Mouse (Mus musculus) stomach, postnatal 0 days (tissue): ENCODE results near the gene Zfp609. TPM values are rescaled to one million over a fixed set of nuclear protein-coding genes. Genes with fewer than 3 reads are reported as not detected.
"Not testable (repeated sequence)": the region's sequence is repeated elsewhere in the genome, so short reads cannot be mapped to it uniquely, and the experiment has no call there.

ENCODE experiments used
- ATAC-seq: fragments of 200-750 bp; cut with Nextera tagmentation; 2 replicates; pipeline ENCODE4 v1.8.0; 2017; ENCODE audit not compliant: low FRiP score, low TSS enrichment
- DNase-seq: peaks from one replicate; pipeline ENCODE4 v3.0.0-alpha.2; 2016; ENCODE audit warnings: low spot score
- H3K27ac ChIP-seq: fragments of 300-500 bp; sonication (generic); replicated peaks from 2 replicates; pipeline ENCODE4 v1.5.1; 2014; ENCODE audit warnings: mild to moderate bottlenecking, control low read depth
- H3K27me3 ChIP-seq: fragments of 300-500 bp; sonication (generic); 2 replicates; pipeline ENCODE4 v1.6.1; 2014; ENCODE audit warnings: low read length; ENCODE audit not compliant: control insufficient read depth, insufficient read depth
- H3K36me3 ChIP-seq: fragments of 300-500 bp; sonication (generic); 2 replicates; pipeline ENCODE4 v1.6.1; 2014; ENCODE audit warnings: low read length, mixed read lengths; ENCODE audit not compliant: control insufficient read depth, insufficient read depth
- H3K4me1 ChIP-seq: fragments of 300-500 bp; sonication (generic); replicated peaks from 2 replicates; pipeline ENCODE4 v1.6.1; 2014; ENCODE audit warnings: antibody characterized with exemption; ENCODE audit not compliant: control insufficient read depth, insufficient read depth
- H3K4me2 ChIP-seq: fragments of 300-500 bp; sonication (generic); replicated peaks from 2 replicates; pipeline ENCODE4 v1.6.1; 2014; ENCODE audit warnings: low read depth, mild to moderate bottlenecking, control low read depth, moderate library complexity
- H3K4me3 ChIP-seq: fragments of 300-500 bp; sonication (generic); 2 replicates; pipeline ENCODE4 v1.5.1; 2014; ENCODE audit warnings: low read depth, low read length, control low read depth
- H3K9ac ChIP-seq: fragments of 300-500 bp; sonication (generic); 2 replicates; pipeline ENCODE4 v1.6.1; 2014; ENCODE audit warnings: mild to moderate bottlenecking, low read length, control low read depth, mixed read lengths
- H3K9me3 ChIP-seq: fragments of 300-500 bp; sonication (generic); 2 replicates; pipeline ENCODE4 v1.6.1; 2016; ENCODE audit warnings: low read length; ENCODE audit not compliant: control insufficient read depth
- CTCF ChIP-seq: IDR thresholded peaks from 2 replicates; pipeline ENCODE4 v1.5.1; 2016; ENCODE audit warnings: antibody characterized with exemption, low read depth, mild to moderate bottlenecking, moderate library complexity
- EP300 ChIP-seq: optimal IDR thresholded peaks from 2 replicates; pipeline ENCODE3; 2016; ENCODE audit warnings: antibody characterized with exemption
- WGBS: fragments of 180-500 bp; shearing (Covaris S2); extraction: QIAGEN DNeasy Blood & Tissue Kit; methylation state at CpG from one replicate; pipeline ENCODE4 v1.1.7; 2014; 5-methylcytosine and 5-hydroxymethylcytosine counted together
- polyA plus RNA-seq: library from polyadenylated mRNA; unstranded; fragments of >200 nt; fragmentation: Nextera tagmentation; extraction: Ambion mirVana; gene quantifications from 2 replicates; pipeline ENCODE4 v1.2.1, GENCODE M21; 2015

Zfp609 gene
- polyA plus RNA-seq, 1 experiment from 2014 or later: 2.4 TPM

GRCm38 (mm10) chr9:65786885-65787787, 40.2 kb downstream of the Zfp609 start:
- Histone ChIP-seq H3K9ac (no peak overlapping the region), H3K4me3 (no peak overlapping the region), H3K9me3 (no peaks in the 10 kb centered on the region), H3K27me3 (no peaks in the 10 kb centered on the region), H3K4me2 (0 out of 2 replicates have a peak overlapping the region, but pooled peaks have one; percentile 14), H3K4me1 (peaks cover 16% of the 10 kb centered on the region), H3K36me3 (no peaks in the 10 kb centered on the region), H3K27ac (peak overlapping the region; percentile 81)
- DNase-seq (peak; percentile 52), ATAC-seq (peak; percentile 76)
- no peak for TF ChIP-seq EP300
- no peak for TF ChIP-seq CTCF
- WGBS: 39% methylated on average over 8 of the region's 8 CpGs

GRCm38 (mm10) chr9:65785772-65786368, 41.5 kb downstream of the Zfp609 start:
- no peak for TF ChIP-seq CTCF
- no peak for TF ChIP-seq EP300
- Histone ChIP-seq H3K4me2 (no peak overlapping the region), H3K36me3 (no peaks in the 10 kb centered on the region), H3K4me1 (peaks cover 8% of the 10 kb centered on the region; the same call in 1 of the 2 replicates), H3K9me3 (no peaks in the 10 kb centered on the region), H3K27ac (no peak overlapping the region), H3K27me3 (no peaks in the 10 kb centered on the region), H3K9ac (no peak overlapping the region), H3K4me3 (no peak overlapping the region)
- 72% methylated on average over 4 of the region's 4 CpGs for WGBS
- DNase-seq (no peak), ATAC-seq (no peak)

- DNase-seq, H3K4me1 ChIP-seq, H3K36me3 ChIP-seq, H3K9ac ChIP-seq, H3K27ac ChIP-seq, ATAC-seq, H3K9me3 ChIP-seq, H3K27me3 ChIP-seq, H3K4me2 ChIP-seq, H3K4me3 ChIP-seq: not testable (repeated sequence)
- 74% methylated on average over 3 of the region's 3 CpGs for WGBS
Measured at GRCm38 (mm10) chr9:65779619-65780018, 47.7 kb downstream of the Zfp609 start.

GRCm38 (mm10) chr9:65776874-65777432, 50.4 kb downstream of the Zfp609 start:
- Histone ChIP-seq H3K9me3 (no peaks in the 10 kb centered on the region), H3K27ac (peak overlapping the region; percentile 71), H3K4me1 (no peaks in the 10 kb centered on the region), H3K36me3 (no peaks in the 10 kb centered on the region), H3K9ac (no peak overlapping the region), H3K27me3 (no peaks in the 10 kb centered on the region), H3K4me3 (no peak overlapping the region), H3K4me2 (no peak overlapping the region)
- ATAC-seq (0 out of 2 replicates have a peak, but pooled peaks have one; percentile 18), DNase-seq (no peak)
- 4% methylated on average over 1 of the region's 1 CpGs for WGBS
- no peak for TF ChIP-seq CTCF
- no peak for TF ChIP-seq EP300

GRCm38 (mm10) chr9:65776137-65776872, 51.1 kb downstream of the Zfp609 start:
- TF ChIP-seq CTCF (no peak), EP300 (no peak)
- H3K27ac ChIP-seq: peak overlapping the region; percentile 71
- H3K36me3 ChIP-seq: no peaks in the 10 kb centered on the region
- no peak overlapping the region for H3K4me3 ChIP-seq
- no peaks in the 10 kb centered on the region for H3K27me3 ChIP-seq
- no peak overlapping the region for H3K4me2 ChIP-seq
- DNase-seq (no peak), ATAC-seq (no peak)
- H3K9ac ChIP-seq: no peak overlapping the region
- H3K9me3 ChIP-seq: no peaks in the 10 kb centered on the region
- 10% methylated on average over 8 of the region's 8 CpGs for WGBS
- no peaks in the 10 kb centered on the region for H3K4me1 ChIP-seq
